Mouse (Mus musculus) heart, adult 18-20 months (tissue): ENCODE data around the gene Lrrc8d. TPM values are rescaled to one million over a fixed set of nuclear protein-coding genes. Genes with fewer than 3 reads are reported as not detected.
A peak's percentile ranks its signal among the peaks of the same experiment; 100 is the strongest.
"Not testable (repeated sequence)": the region's sequence is repeated elsewhere in the genome, so short reads cannot be mapped to it uniquely, and the experiment has no call there.

Source experiments
- DNase-seq, 2 experiments: peaks; one replicate each; pipeline ENCODE4 v3.0.0; 2021 to 2022; ENCODE audit warnings: mixed read lengths in 1 of 2
- total RNA-seq, 2 experiments: library from RNA; stranded (reverse); gene quantifications; 2 replicates each; pipeline ENCODE4 v1.2.3; 2021

Gene Lrrc8d
- total RNA-seq, 2 experiments from 2014 or later, result 8.1 to 8.8 TPM

DNA sequence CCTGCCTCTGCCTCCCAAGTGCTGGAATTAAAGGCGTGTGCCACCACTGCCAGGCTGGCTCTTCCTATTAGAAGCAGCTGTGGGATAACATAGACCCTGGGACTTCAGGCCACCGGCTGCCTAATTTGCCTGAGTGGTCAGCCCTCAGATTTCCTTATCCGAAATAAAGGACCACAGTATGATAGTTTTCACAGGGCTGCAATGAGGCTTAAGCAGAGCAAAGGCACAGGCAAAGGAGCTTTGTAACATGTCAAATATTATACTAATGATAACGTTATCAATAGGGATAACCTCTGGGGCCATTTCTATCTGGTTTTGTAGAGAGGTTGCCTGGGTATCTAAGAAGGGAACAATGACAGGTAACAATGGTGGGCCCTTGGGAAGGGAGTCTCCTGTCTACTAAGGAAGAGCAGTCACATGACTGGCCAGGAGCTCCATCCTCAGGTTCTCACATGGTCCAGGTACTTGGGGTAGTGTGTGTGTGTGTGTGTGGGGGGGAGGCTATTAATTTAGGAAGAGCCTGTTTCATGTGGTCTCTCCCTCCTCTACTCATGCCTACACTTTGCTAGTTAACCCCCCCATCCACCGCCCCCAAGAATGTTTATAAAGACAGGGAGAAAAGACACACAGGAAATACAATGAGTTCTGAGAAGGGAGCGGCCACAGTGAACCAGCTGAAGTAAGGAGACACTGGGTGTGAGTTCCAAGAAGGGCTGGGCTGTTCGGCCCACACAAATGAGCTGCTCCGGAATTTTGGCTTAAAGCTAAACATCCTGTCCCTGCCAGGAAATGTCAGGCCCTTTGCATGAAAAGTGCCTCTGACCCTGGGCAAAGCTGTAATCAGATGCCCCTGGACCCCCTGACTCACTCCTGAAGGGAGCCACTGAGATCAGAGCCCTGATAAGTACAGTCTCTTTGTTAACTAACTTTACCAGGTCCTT is 159.3 kb downstream of the Lrrc8d start:
- DNase-seq, result peak; percentile 42 to 67

DNA sequence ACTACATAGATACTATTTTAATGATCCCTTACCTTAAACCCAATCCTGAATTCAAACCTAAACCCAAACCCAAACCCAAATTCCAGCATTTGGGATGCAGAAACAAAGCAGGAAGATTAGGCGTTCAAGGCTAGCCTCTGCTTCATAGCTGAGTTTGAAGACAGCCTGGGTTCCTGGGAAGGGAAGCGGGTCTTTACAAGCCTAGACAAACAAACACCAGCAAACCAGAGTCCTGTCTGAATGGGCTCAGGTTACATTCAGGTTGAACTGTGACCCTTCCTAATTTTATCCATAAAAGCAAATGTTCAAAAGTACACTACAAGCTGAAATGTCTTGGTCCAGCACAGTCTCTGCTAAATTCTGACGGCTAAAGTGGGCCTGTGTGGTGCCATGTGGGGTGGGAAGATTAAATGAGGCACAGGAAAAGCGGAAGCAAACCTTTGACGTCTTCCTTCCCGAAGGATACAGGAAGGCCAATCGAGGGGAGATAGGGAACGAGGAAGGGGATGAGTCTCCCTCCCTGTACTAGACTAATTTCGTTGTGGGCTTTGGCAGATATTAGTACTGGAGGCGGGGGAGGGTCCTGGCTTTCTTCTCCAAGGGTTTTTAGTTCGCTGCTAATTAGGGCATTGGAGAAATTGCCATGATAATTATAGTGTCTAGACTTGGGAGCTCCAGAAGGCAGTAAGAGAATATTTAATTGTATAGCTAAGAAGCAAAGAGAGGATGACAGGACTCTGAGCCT is 160.1 kb downstream of the Lrrc8d start:
- no peak for DNase-seq

DNA sequence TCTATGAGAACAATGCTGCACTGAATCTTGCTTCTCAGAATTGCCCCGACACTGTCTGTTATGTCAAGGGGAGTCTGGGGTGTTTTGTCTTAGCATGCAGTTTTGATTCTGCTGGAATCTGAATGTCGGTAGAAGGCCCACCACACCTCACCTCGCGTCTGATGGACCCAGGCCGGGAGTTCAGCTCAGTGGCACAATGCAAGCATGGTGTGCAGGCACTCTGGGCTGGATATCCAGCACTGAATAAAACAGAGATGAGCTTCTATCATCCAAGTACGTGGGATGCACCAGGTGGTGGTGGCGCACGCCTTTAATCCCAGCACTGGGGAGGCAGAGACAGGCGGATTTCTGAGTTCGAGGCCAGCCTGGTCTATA is 160.7 kb downstream of the Lrrc8d start:
- no peak for DNase-seq

DNA sequence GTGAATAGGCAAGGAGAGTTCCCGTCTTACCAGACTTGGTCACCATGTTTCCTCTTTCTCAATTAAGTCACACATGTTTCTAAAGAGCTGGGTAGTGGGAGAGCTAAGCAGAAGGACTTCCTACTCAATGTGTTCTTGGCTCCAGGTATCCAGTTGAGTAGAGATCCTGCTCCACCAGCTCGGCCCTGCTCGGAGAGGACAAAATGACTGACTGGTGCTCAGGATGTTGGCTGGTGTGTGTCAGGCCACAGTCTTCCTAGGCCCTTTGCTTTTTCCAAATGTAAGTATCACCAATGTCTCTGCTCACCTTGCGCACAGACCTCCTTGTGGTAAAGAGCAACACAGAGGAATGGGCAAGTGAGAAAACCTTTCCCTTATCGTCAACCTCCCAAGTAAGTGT is 161.8 kb downstream of the Lrrc8d start:
- no peak for DNase-seq

DNA sequence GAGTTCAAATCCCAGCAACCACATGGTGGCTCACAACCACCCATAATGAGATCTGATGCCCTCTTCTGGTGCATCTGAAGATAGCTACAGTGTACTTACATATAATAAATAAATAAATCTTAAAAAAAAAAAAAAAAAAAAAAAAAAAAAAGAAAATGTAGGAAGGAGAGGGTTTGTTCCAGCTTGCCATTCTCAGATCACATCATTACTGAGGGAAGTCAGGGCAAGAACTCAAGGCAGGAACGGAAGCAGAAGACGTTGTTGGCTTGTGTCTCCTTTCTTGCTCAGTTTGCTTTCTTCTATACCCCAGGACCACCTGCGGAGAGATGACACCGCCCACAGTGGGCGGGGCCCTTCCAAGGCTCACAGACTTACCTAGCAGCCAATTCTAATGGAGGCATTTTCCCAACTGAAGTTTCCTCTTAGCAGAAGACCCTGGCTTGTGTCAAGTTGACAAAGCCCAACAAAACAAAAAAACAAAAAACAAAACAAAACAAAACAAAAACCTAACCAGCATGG is 165.4 kb downstream of the Lrrc8d start:
- DNase-seq, result not testable (repeated sequence)

DNA sequence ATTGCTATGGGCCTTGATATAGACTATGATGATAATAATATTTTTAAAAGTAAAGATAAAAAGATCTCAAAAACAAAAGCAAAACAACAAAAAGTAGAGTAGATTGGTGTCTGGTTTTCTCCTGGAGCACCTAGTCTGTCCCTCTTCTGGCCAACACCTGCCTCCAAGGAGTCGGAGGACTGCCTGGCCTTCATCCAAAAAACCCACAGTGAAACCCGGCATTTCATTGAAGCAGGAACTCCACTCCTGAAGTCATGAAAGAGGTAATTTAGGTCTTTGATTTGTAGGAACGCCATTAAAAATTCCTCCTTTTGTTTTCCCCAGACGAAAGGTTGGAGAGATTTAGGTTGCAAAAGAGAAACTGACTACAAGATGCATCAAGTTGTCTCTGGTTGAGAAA is 167.7 kb downstream of the Lrrc8d start:
- DNase-seq, result no peak

DNA sequence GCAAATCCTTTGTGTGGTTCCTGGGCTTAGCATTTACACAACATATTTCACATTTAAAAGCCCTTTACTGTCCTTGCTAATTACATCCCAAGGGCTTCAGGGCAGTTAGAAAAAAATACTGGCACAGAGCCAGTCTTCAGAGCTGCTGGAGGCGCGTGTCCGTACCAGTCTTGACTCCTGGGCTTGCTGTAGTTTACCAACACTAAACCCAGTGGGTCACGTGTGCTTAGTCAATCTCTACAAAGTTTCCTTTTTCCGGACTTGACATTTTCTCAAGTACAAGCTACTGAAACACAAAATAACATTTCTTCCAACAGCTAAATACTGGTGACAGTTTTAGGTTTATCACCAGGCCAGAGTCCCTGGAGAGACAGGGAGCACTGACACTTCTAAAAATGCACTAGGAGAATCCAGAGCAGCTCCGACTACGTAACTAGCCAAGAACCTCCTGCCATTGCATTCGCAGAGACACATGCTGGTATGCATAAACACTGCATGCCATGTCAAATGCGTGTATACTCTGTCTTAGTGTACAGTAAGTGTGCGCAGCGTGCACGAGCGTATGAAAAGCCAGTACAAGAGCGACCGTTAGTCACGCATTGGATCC is 168.2 kb downstream of the Lrrc8d start:
- DNase-seq, result peak; percentile 63 to 64

DNA sequence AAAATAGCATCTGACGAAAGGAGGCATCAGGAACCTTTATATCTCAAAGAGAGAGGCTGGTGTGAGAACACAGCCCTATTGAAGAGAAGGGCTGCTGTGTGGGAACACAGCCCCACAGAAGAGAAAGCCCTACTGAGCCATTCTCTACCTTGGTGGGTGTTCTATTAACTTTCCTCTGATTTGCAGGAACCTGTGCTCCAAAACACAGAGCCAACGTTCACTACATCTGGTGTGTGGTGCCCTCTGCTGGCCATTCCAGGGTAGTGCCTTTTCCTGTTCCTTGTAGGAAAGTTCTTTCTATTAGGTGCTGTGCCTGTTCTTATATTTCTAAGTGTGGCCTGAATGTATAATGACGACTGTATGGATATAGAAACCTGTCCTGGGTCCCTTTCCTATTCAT is 168.8 kb downstream of the Lrrc8d start:
- DNase-seq, result peak; percentile 74 to 93

DNA sequence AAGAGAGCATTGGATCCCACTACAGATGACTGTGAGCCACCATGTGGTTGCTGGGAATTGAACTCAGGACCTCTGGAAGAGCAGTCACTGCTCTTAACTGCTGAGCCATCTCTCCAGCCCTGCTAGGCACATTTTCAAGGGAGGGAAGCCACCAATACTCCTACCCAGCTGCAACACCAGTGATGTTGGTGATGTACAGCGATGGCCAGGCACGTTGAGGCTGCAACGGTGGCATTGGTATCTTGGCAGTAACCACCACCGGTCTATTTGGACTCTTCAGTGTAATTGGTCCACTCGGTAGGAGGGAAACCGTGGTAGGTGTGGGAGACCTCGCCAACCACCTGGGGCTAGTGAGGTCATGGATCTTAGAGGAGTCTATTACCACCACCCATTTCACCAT is 170.0 kb downstream of the Lrrc8d start:
- no peak for DNase-seq

DNA sequence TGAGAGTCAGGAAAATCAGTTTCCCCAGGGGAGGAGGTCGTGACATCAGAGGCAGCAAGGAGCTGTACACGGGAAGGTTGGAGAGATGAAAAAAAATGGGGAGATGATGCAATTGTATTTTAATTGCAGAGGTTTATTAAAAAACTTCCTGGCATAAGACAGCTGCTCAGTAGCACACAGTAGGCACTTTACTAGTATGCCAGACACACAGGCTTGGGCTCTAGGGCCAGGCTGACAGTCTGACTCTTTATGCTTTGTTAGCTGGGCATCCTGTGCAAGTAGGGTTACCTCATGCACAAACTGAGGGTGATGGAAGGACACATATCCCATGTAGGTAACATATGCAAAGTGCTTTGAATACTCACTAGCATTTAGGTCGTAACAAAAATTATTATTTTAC is 171.4 kb downstream of the Lrrc8d start:
- no peak for DNase-seq

DNA sequence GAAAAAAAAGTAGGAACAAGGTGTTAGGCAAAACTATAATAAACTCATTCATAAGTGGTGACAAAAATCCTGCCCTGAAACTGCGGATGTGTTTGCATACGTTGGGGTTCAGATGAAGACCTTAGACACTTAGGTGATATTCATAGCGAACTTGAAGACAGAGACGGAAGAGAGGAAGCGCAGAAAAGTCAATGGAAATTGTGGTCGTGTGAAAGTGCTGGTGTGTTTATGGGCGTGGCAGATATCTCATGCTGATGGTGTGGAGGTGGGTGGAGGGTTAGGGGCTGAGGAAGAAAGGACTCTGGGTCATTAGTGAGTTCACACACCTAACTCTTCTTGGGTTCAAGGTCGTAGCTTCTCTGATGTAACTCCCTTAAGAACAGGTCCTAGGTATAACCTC is 172.4 kb downstream of the Lrrc8d start:
- no peak for DNase-seq

DNA sequence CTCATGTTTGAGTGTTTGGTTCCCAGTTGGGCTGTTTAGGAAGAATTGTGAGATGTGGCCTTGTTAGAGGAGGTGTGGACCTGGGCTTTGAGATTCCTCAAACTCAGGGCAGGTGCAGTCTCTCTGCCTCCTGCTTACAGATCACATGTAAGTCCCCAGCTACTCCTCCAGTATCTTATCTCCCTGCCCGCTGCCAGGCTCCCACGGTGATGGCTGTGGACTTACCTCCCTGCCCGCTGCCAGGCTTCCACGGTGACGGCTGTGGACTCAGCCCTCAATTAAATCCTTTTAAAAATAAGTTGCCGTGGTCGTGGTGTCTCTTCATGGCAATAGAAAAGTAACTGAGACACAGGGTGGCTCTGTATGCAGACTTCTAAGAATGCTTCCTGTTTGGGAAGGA is 173.1 kb downstream of the Lrrc8d start:
- no peak for DNase-seq

DNA sequence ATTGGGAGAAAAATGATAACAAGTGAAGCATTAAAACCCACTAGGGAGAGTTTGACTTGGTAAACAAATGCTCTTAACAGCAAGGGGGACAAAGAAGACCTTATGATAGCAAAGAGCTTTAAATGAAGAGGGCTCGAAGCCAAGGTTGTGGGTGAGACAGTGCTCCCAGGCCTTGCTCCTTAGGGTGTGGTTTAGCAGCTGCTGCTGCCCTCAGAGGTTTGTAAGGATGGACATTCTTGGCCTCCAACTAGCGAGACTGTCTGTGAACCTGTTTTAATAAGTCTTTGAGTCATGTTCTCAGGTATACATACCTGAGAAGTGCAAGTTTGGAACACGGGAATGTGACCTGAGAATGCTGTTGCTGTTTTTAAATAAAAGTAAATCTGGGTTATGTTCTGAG is 174.0 kb downstream of the Lrrc8d start:
- DNase-seq, result no peak

DNA sequence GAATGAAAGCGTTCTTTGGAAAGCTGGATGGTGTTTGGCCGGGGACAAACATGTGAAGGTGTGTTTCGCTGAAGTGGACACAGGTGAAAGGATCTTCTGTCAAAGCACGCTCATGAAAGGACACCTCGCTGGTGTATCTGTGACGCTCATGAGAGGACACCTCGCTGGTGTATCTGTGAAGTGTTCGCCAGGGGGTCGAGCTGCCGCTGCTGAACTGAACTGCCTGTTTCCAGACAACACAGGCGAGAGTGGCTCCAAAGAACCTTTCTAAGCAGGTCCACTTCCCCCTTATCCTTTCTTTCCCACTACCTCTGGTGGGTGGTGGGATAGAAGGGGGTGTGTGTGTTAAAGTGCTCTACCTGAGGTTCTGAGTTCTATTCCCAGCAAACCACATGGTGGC is 174.7 kb downstream of the Lrrc8d start:
- no peak for DNase-seq

DNA sequence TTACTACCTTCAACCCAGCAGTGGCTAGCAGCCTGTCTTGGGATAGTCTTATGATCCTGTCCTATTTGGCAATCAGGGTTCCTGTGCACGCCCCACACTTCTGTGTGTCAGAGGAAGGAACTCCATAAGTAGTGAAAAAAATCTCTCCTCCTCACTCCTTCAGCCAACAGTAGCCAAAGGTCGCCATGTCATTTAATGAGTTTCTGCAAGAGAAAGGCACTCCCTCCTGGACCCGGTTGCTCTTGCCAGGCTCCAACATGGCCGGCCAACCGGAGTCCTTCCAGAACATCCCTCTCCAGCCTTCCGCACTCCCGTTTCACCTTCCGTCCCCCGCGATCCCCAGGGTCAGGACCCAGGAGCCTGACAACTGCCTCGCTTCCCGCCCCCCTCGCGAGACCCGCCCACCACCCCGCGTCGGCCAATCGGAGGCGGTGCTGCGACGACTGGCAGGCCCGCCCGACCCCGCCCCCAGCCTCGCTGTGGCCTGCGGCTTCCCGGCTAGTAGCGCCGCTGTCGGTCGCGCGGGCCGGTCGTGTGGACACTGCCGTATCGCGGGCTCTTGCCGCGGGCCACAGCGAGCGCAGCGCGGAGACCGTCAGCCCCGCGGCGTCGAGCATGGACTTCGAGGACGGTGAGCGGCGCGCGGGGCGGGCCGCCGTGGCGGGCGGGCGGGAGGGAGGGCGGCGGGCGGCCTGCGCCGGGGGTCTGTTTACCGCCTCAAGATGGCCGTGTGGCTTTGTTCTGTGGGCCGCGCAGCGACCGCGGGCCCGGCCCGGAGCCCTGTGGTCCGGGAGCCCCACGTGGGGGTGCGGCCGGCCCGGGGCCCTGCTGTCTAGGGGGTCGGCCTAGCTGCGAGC is 176.5 kb downstream of the Lrrc8d start, which contains the start of gene Zfp326:
Zfp326 (plus strand) TSS at position 498 of the 857 bp plus-strand sequence.
- DNase-seq, result peak; percentile 92 to 94

DNA sequence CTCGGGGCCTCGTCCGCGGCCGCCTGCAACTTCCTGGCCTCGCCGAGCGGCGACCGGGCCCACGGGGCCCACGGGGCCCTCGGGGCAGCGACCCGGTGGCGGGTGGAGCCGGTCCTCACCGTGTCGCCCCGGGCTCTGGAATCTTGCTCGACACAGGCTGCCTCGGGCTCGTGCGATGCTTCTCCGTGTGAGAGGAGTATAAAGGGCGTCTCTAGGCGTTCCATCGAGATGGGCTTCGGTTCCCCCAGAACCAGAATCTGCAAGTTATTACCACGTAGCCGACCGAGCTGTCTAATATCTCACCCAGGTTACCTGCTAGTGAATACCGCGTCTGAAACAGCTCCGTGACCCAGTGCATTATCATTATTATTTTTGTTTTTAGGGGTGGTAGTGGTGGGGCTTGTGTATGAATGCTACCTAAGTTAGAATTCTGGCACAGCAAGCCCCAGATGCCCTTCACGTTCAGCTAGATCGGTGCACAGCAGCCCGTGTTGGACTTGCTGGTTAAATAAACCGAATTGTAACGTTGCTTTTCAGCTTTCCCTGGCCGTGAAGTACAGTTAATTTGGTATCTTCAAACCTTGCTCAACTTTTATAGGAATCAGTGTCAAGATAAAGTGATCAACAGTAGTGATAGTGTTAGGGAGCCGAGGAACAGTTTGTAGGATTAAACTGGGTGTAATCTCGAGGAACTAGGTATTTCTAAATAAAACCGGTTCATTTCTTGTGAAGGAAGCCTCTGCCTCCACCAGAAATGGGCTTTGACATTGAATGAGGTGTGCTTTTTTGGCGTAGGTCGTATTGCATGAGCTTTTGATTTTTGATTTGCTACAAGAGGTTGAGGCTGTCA is 177.4 kb downstream of the Lrrc8d start:
- peak in 1 of 2 experiments; percentile 61 for DNase-seq
